Mouse (Mus musculus) heart, embryonic 12.5 days (tissue): ENCODE data around the gene Il10. TPM values are rescaled to one million over a fixed set of nuclear protein-coding genes. Genes with fewer than 3 reads are reported as not detected.

Experiments used
- ATAC-seq: fragments of 200-750 bp; cut with Nextera tagmentation; 2 replicates; pipeline ENCODE4 v1.8.0; 2017; ENCODE audit warnings: moderate TSS enrichment, moderate library complexity; ENCODE audit not compliant: insufficient number of reproducible peaks, low FRiP score
- H3K27ac ChIP-seq: fragments of 300-500 bp; sonication (generic); 2 replicates; pipeline ENCODE4 v1.5.1; 2016; ENCODE audit warnings: mild to moderate bottlenecking, moderate library complexity; ENCODE audit not compliant: poor library complexity, severe bottlenecking
- H3K27me3 ChIP-seq: fragments of 300-500 bp; sonication (generic); replicated peaks from 2 replicates; pipeline ENCODE4 v1.6.1; 2016; ENCODE audit warnings: mild to moderate bottlenecking, moderate library complexity
- H3K36me3 ChIP-seq: fragments of 300-500 bp; sonication (generic); 2 replicates; pipeline ENCODE4 v1.6.1; 2016; ENCODE audit warnings: mild to moderate bottlenecking, moderate library complexity
- H3K4me1 ChIP-seq: fragments of 300-500 bp; sonication (generic); replicated peaks from 2 replicates; pipeline ENCODE4 v1.6.1; 2016; ENCODE audit warnings: mild to moderate bottlenecking
- H3K4me2 ChIP-seq: fragments of 300-500 bp; sonication (generic); 2 replicates; pipeline ENCODE4 v1.6.1; 2016; ENCODE audit warnings: mild to moderate bottlenecking, moderate library complexity
- H3K4me3 ChIP-seq: fragments of 300-500 bp; sonication (generic); 2 replicates; pipeline ENCODE4 v1.5.1; 2016; ENCODE audit warnings: mild to moderate bottlenecking
- H3K9ac ChIP-seq: fragments of 300-500 bp; sonication (generic); 2 replicates; pipeline ENCODE4 v1.6.1; 2016; ENCODE audit warnings: mild to moderate bottlenecking, moderate library complexity
- H3K9me3 ChIP-seq: fragments of 300-500 bp; sonication (generic); replicated peaks from 2 replicates; pipeline ENCODE4 v1.6.1; 2016; ENCODE audit warnings: mild to moderate bottlenecking, moderate library complexity
- WGBS: fragments of 180-500 bp; shearing (Covaris S2); methylation state at CpG from one replicate; pipeline ENCODE4 v1.1.7; 2016; 5-methylcytosine and 5-hydroxymethylcytosine counted together
- polyA plus RNA-seq: library from polyadenylated mRNA; unstranded; fragments of >200 nt; fragmentation: Nextera tagmentation; extraction: Ambion mirVana; gene quantifications from 2 replicates; pipeline ENCODE4 v1.2.1, GENCODE M21; 2016

Gene Il10
- not detected in 2 replicates for polyA plus RNA-seq

- no peaks in the 10 kb centered on the region for H3K9me3 ChIP-seq
- H3K9ac ChIP-seq = no peak within 1 kb of the TSS
- H3K27ac ChIP-seq = no peak within 1 kb of the TSS
- no peak within 1 kb of the TSS for H3K4me3 ChIP-seq
- 67% methylated on average over 8 of the region's 8 CpGs for WGBS
- no peak for ATAC-seq
- H3K36me3 ChIP-seq = no peaks in the 10 kb centered on the region
- H3K27me3 ChIP-seq = 0 out of 2 replicates have a peak, but pooled peaks cover 6% of the 10 kb centered on the region
- H3K4me1 ChIP-seq = no peaks in the 10 kb centered on the region
- no peak within 1 kb of the TSS for H3K4me2 ChIP-seq
Observed at GRCm38 (mm10) chr1:131019492-131020098, at the start of gene Il10. TSS of gene Il10 (plus strand) at chr1:131019845.

GRCm38 (mm10) chr1:130979455-130979854, 40.2 kb upstream of the Il10 start:
- Histone ChIP-seq H3K4me2 (no peak overlapping the region), H3K9me3 (no peaks in the 10 kb centered on the region), H3K36me3 (no peaks in the 10 kb centered on the region), H3K4me1 (no peaks in the 10 kb centered on the region), H3K4me3 (no peak overlapping the region), H3K27ac (no peak overlapping the region), H3K27me3 (no peaks in the 10 kb centered on the region), H3K9ac (no peak overlapping the region)
- WGBS = 33% methylated on average over 1 of the region's 1 CpGs
- ATAC-seq = no peak

- H3K36me3 ChIP-seq = no peaks in the 10 kb centered on the region
- no peak for ATAC-seq
- 61% methylated on average over 7 of the region's 7 CpGs for WGBS
Observed at GRCm38 (mm10) chr1:130984441-130984840, 35.2 kb upstream of the Il10 start.

GRCm38 (mm10) chr1:130987001-130987400, 32.6 kb upstream of the Il10 start:
- no peak overlapping the region for H3K9ac ChIP-seq
- 79% methylated on average over 5 of the region's 5 CpGs for WGBS
- no peaks in the 10 kb centered on the region for H3K9me3 ChIP-seq
- H3K27ac ChIP-seq = no peak overlapping the region
- no peaks in the 10 kb centered on the region for H3K27me3 ChIP-seq
- H3K36me3 ChIP-seq = peaks cover 2% of the 10 kb centered on the region; the same call in 1 of the 2 replicates
- H3K4me3 ChIP-seq = no peak overlapping the region
- ATAC-seq = no peak
- no peaks in the 10 kb centered on the region for H3K4me1 ChIP-seq
- no peak overlapping the region for H3K4me2 ChIP-seq

More at GRCm38 (mm10) chr1:130984441-130984840, 35.2 kb upstream of the Il10 start:
- H3K27me3 ChIP-seq = no peaks in the 10 kb centered on the region
- no peak overlapping the region for H3K4me2 ChIP-seq
- H3K4me1 ChIP-seq = no peaks in the 10 kb centered on the region
- no peak overlapping the region for H3K27ac ChIP-seq
- no peak overlapping the region for H3K9ac ChIP-seq
- H3K9me3 ChIP-seq = no peaks in the 10 kb centered on the region
- no peak overlapping the region for H3K4me3 ChIP-seq

- H3K9ac ChIP-seq = no peak overlapping the region
- H3K4me2 ChIP-seq = no peak overlapping the region
- H3K9me3 ChIP-seq = no peaks in the 10 kb centered on the region
- no peak overlapping the region for H3K4me3 ChIP-seq
- no peak overlapping the region for H3K27ac ChIP-seq
- no peaks in the 10 kb centered on the region for H3K4me1 ChIP-seq
- no peak for ATAC-seq
- no peaks in the 10 kb centered on the region for H3K27me3 ChIP-seq
- H3K36me3 ChIP-seq = peaks cover 2% of the 10 kb centered on the region; the same call in 1 of the 2 replicates
Observed at GRCm38 (mm10) chr1:130987418-130987817, 32.2 kb upstream of the Il10 start.

- H3K4me3 ChIP-seq = no peak overlapping the region
- no peak overlapping the region for H3K27ac ChIP-seq
- 78% methylated on average over 3 of the region's 3 CpGs for WGBS
- no peaks in the 10 kb centered on the region for H3K4me1 ChIP-seq
- no peak overlapping the region for H3K4me2 ChIP-seq
- H3K27me3 ChIP-seq = no peaks in the 10 kb centered on the region
- no peaks in the 10 kb centered on the region for H3K9me3 ChIP-seq
- no peak overlapping the region for H3K9ac ChIP-seq
- peaks cover 2% of the 10 kb centered on the region; the same call in 1 of the 2 replicates for H3K36me3 ChIP-seq
- no peak for ATAC-seq
Observed at GRCm38 (mm10) chr1:130989331-130989730, 30.3 kb upstream of the Il10 start.

GRCm38 (mm10) chr1:130990448-130990847, 29.2 kb upstream of the Il10 start:
- 90% methylated on average over 1 of the region's 1 CpGs for WGBS
- Histone ChIP-seq H3K9me3 (no peaks in the 10 kb centered on the region), H3K4me1 (no peaks in the 10 kb centered on the region), H3K9ac (no peak overlapping the region), H3K27ac (no peak overlapping the region), H3K4me2 (no peak overlapping the region), H3K36me3 (peaks cover 2% of the 10 kb centered on the region; the same call in 1 of the 2 replicates), H3K4me3 (no peak overlapping the region), H3K27me3 (no peaks in the 10 kb centered on the region)
- ATAC-seq = no peak

- no peaks in the 10 kb centered on the region for H3K9me3 ChIP-seq
- peaks cover 2% of the 10 kb centered on the region; the same call in 1 of the 2 replicates for H3K36me3 ChIP-seq
- H3K9ac ChIP-seq = no peak overlapping the region
- no peak for ATAC-seq
- 0 out of 2 replicates have a peak, but pooled peaks cover 3% of the 10 kb centered on the region for H3K4me1 ChIP-seq
- H3K4me2 ChIP-seq = no peak overlapping the region
- no peaks in the 10 kb centered on the region for H3K27me3 ChIP-seq
- H3K27ac ChIP-seq = no peak overlapping the region
- 79% methylated on average over 9 of the region's 9 CpGs for WGBS
- H3K4me3 ChIP-seq = no peak overlapping the region
Observed at GRCm38 (mm10) chr1:130993574-130994154, 26.0 kb upstream of the Il10 start.

- Histone ChIP-seq H3K36me3 (peaks cover under 1% of the 10 kb centered on the region; the same call in 1 of the 2 replicates), H3K27ac (no peak overlapping the region), H3K4me1 (0 out of 2 replicates have a peak, but pooled peaks cover 3% of the 10 kb centered on the region), H3K27me3 (no peaks in the 10 kb centered on the region), H3K9ac (no peak overlapping the region), H3K9me3 (no peaks in the 10 kb centered on the region), H3K4me2 (no peak overlapping the region), H3K4me3 (no peak overlapping the region)
- WGBS = 29% methylated on average over 1 of the region's 1 CpGs
- ATAC-seq = 0 out of 2 replicates have a peak, but pooled peaks have one; percentile 25
Observed at GRCm38 (mm10) chr1:130995515-130995914, 24.1 kb upstream of the Il10 start.

GRCm38 (mm10) chr1:130996356-130996755, 23.3 kb upstream of the Il10 start:
- 91% methylated on average over 10 of the region's 10 CpGs for WGBS
- H3K4me1 ChIP-seq = 0 out of 2 replicates have a peak, but pooled peaks cover 3% of the 10 kb centered on the region
- ATAC-seq = no peak
- no peaks in the 10 kb centered on the region for H3K9me3 ChIP-seq
- H3K27me3 ChIP-seq = no peaks in the 10 kb centered on the region
- H3K27ac ChIP-seq = no peak overlapping the region
- H3K36me3 ChIP-seq = no peaks in the 10 kb centered on the region
- no peak overlapping the region for H3K4me2 ChIP-seq
- no peak overlapping the region for H3K4me3 ChIP-seq
- H3K9ac ChIP-seq = no peak overlapping the region

GRCm38 (mm10) chr1:130997441-130997840, 22.2 kb upstream of the Il10 start:
- Histone ChIP-seq H3K9me3 (no peaks in the 10 kb centered on the region), H3K4me2 (no peak overlapping the region), H3K4me1 (0 out of 2 replicates have a peak, but pooled peaks cover 3% of the 10 kb centered on the region), H3K27ac (no peak overlapping the region), H3K27me3 (no peaks in the 10 kb centered on the region), H3K36me3 (no peaks in the 10 kb centered on the region), H3K9ac (no peak overlapping the region), H3K4me3 (no peak overlapping the region)
- ATAC-seq = no peak
- WGBS = 78% methylated on average over 4 of the region's 4 CpGs
